Mouse (Mus musculus): Measurements from ENCODE around the gene Camk1d. TPM values are rescaled to one million over a fixed set of nuclear protein-coding genes. Genes with fewer than 3 reads are reported as not detected.
A peak's percentile ranks its signal among the peaks of the same experiment; 100 is the strongest.

Camk1d gene
- total and polyA plus RNA-seq, 3 experiments, result 4.6 to 12.4 (median 4.8) TPM

DNA sequence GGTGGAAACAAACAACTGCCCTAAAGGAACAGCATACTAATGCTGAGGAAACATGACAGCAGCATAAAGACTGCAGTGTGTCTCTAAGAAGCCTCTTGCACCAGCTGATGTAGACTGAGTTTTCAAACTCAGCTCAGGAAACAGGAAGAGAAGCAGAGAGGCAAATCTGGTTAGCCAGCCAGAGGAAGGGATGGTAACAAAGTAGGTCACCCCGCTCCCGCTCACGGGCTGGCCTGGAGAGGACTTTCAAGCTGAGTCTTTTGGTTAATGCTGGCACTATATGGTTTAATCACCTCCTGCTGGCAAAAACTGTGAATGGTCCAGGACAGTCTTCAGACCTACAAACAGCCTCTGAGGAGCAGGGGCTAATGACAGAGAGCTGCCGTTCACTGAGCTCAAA lies 7.7 kb downstream of the Camk1d start:
- H3K27ac ChIP-seq (ENCODE audit: insufficient read depth, low read depth), result no peak overlapping the region

GRCm38 (mm10) chr2:5702370-5702769 lies 11.9 kb downstream of the Camk1d start:
- in situ Hi-C loops (cut with MboI; ENCODE audit: low pct_ligation_motif_present, low pct_unique_long_range_greater_than_20kb, low sequenced_read_pairs), result no loop called here
- Histone ChIP-seq H3K36me3 (replicated peaks in 1 of 2; ENCODE audit: control insufficient read depth in 1 of 2, insufficient read depth in 1 of 2, low read length in 1 of 2) (peaks cover 0 to 35% of the 10 kb centered on the region in 2 experiments), H3K79me2 (replicated peaks; ENCODE audit: control insufficient read depth, extremely low read depth, insufficient read depth, poor library complexity, severe bottlenecking) (peaks cover 11% of the 10 kb centered on the region), H3K27ac (ENCODE audit: insufficient read depth, low read depth) (no peak overlapping the region), H3K27me3 (replicated peaks) (no peaks in the 10 kb centered on the region), H3K4me3 (replicated peaks in 1 of 3; ENCODE audit: low read depth in 2 of 3, low read length in 2 of 3, poor library complexity in 1 of 3) (no peak overlapping the region), H3K9me3 (replicated peaks; ENCODE audit: low read length) (no peaks in the 10 kb centered on the region), H3K9ac (ENCODE audit: insufficient read depth, low read depth) (no peak overlapping the region), H3K4me2 (ENCODE audit: insufficient read depth, low read depth, poor library complexity, severe bottlenecking) (no peak overlapping the region), H3K4me1 (ENCODE audit: control insufficient read depth in 1 of 2, insufficient read depth in 2 of 2) (peaks cover 0 to 36% of the 10 kb centered on the region in 2 experiments; a peak in 2 of 4 replicates)
- no peak for TF ChIP-seq IRF4 (IDR thresholded peaks at IDR 0.05; ENCODE audit: low read depth, low read length)
- TF ChIP-seq ZKSCAN1 (IDR thresholded peaks at IDR 0.05; ENCODE audit: borderline replicate concordance, low read depth, low read length), result no peak
- TF ChIP-seq TCF12 (IDR thresholded peaks at IDR 0.05; ENCODE audit: low read depth, low read length), result no peak
- TF ChIP-seq ZNF384 (IDR thresholded peaks at IDR 0.05; ENCODE audit: low read depth, low read length), result no peak
- DNase-seq (ENCODE audit: extremely low read depth), result no peak
- dilution Hi-C loops (cut with MboI; ENCODE audit: extremely low pct_ligation_motif_present, extremely low pct_unique_long_range_greater_than_20kb, low sequenced_read_pairs), result no loop called here

More for the DNA sequence above, 7.7 kb downstream of the Camk1d start:
- Histone ChIP-seq H3K27me3 (replicated peaks) (no peaks in the 10 kb centered on the region), H3K9ac (ENCODE audit: insufficient read depth, low read depth) (no peak overlapping the region), H3K4me1 (ENCODE audit: control insufficient read depth in 1 of 2, insufficient read depth in 2 of 2) (peaks cover 4 to 75% of the 10 kb centered on the region in 2 experiments), H3K36me3 (replicated peaks in 1 of 2; ENCODE audit: control insufficient read depth in 1 of 2, insufficient read depth in 1 of 2, low read length in 1 of 2) (peaks cover 0 to 19% of the 10 kb centered on the region in 2 experiments), H3K79me2 (replicated peaks; ENCODE audit: control insufficient read depth, extremely low read depth, insufficient read depth, poor library complexity, severe bottlenecking) (peaks cover 23% of the 10 kb centered on the region), H3K4me2 (ENCODE audit: insufficient read depth, low read depth, poor library complexity, severe bottlenecking) (no peak overlapping the region), H3K4me3 (replicated peaks in 1 of 3; ENCODE audit: low read depth in 2 of 3, low read length in 2 of 3, poor library complexity in 1 of 3) (no peak overlapping the region), H3K9me3 (replicated peaks; ENCODE audit: low read length) (no peaks in the 10 kb centered on the region)
- no peak for TF ChIP-seq ELF1 (IDR thresholded peaks at IDR 0.05; ENCODE audit: low read depth, low read length)
- peak; percentile 5; the same call in 1 of the 2 replicates for TF ChIP-seq SMC3 (IDR thresholded peaks at IDR 0.05; ENCODE audit: low read depth, low read length)
- no peak for TF ChIP-seq EP300 (IDR thresholded peaks at IDR 0.05; ENCODE audit: low read length)
- TF ChIP-seq ZNF384 (IDR thresholded peaks at IDR 0.05; ENCODE audit: low read depth, low read length), result no peak
- TF ChIP-seq CTCF (conservative IDR thresholded peaks at IDR 0.05 in 1 of 2, IDR thresholded peaks at IDR 0.05 in 1 of 2; ENCODE audit: low read depth in 2 of 2, low read length in 2 of 2), result peak in 1 of 2 experiments; percentile 11; a peak in 1 of 4 replicates
- no peak for TF ChIP-seq MAFK (IDR thresholded peaks at IDR 0.05; ENCODE audit: insufficient replicate concordance, low read length)
- TF ChIP-seq RAD21 (IDR thresholded peaks at IDR 0.05; ENCODE audit: low read depth, low read length), result peak; percentile 20
- no peak for TF ChIP-seq RCOR1 (conservative IDR thresholded peaks at IDR 0.05; ENCODE audit: low read depth, low read length)
- TF ChIP-seq USF2 (conservative IDR thresholded peaks at IDR 0.05; ENCODE audit: low read depth, low read length), result no peak
- no peak for TF ChIP-seq PAX5 (IDR thresholded peaks at IDR 0.05; ENCODE audit: low read length)
- no peak for TF ChIP-seq USF1 (IDR thresholded peaks at IDR 0.05; ENCODE audit: low read depth, low read length)
- DNase-seq (ENCODE audit: extremely low read depth), result no peak
- dilution Hi-C loops (cut with MboI; ENCODE audit: extremely low pct_ligation_motif_present, extremely low pct_unique_long_range_greater_than_20kb, low sequenced_read_pairs) (no loop called here), in situ Hi-C loops (cut with MboI; ENCODE audit: low pct_ligation_motif_present, low pct_unique_long_range_greater_than_20kb, low sequenced_read_pairs) (no loop called here)

DNA sequence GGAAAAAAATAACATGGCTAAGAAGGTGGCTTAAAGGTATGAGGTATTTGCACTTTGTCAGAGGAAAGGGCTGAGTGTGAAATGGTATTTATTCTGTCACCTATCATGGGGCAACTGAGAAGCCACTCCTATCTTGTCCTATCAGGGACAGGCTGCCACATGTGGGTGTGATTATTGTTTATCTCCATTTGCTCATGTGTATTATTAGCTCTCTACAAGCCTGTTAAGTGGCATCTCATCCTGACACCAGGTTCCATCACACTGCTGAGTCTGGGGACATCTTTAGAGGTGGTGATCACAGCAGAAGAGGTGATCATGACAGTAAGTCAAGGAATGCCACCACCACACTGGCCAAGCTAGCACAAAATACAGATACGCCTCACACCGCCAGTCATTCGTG lies 13.4 kb downstream of the Camk1d start:
- no peak for DNase-seq (ENCODE audit: extremely low read depth)
- in situ Hi-C loops (cut with MboI; ENCODE audit: low pct_ligation_motif_present, low pct_unique_long_range_greater_than_20kb, low sequenced_read_pairs), result no loop called here
- H3K27ac ChIP-seq (ENCODE audit: insufficient read depth, low read depth), result no peak overlapping the region
- peaks cover 11% of the 10 kb centered on the region for H3K79me2 ChIP-seq (replicated peaks; ENCODE audit: control insufficient read depth, extremely low read depth, insufficient read depth, poor library complexity, severe bottlenecking)
- H3K9me3 ChIP-seq (replicated peaks; ENCODE audit: low read length), result no peaks in the 10 kb centered on the region
- H3K36me3 ChIP-seq (replicated peaks in 1 of 2; ENCODE audit: control insufficient read depth in 1 of 2, insufficient read depth in 1 of 2, low read length in 1 of 2), result peaks cover 0 to 40% of the 10 kb centered on the region in 2 experiments
- no peak overlapping the region for H3K4me3 ChIP-seq (replicated peaks in 1 of 3; ENCODE audit: low read depth in 2 of 3, low read length in 2 of 3, poor library complexity in 1 of 3)
- H3K4me2 ChIP-seq (ENCODE audit: insufficient read depth, low read depth, poor library complexity, severe bottlenecking), result no peak overlapping the region
- no peaks in the 10 kb centered on the region for H3K27me3 ChIP-seq (replicated peaks)
- dilution Hi-C loops (cut with MboI; ENCODE audit: extremely low pct_ligation_motif_present, extremely low pct_unique_long_range_greater_than_20kb, low sequenced_read_pairs), result no loop called here
- TF ChIP-seq ZMIZ1 (IDR thresholded peaks at IDR 0.05; ENCODE audit: low read depth, low read length) (no peak), JUND (conservative IDR thresholded peaks at IDR 0.05; ENCODE audit: low read depth, low read length) (no peak), MAFK (IDR thresholded peaks at IDR 0.05; ENCODE audit: insufficient replicate concordance, low read length) (no peak), GABPA (IDR thresholded peaks at IDR 0.05; ENCODE audit: insufficient replicate concordance, low read depth, low read length) (no peak), JUN (IDR thresholded peaks at IDR 0.05; ENCODE audit: insufficient read depth, low read depth, low read length) (no peak), MEF2A (IDR thresholded peaks at IDR 0.05; ENCODE audit: borderline replicate concordance, low read depth, low read length) (no peak), MAX (IDR thresholded peaks at IDR 0.05; ENCODE audit: low read length) (no peak), TCF12 (IDR thresholded peaks at IDR 0.05; ENCODE audit: low read depth, low read length) (no peak), TBP (conservative IDR thresholded peaks at IDR 0.05; ENCODE audit: low read depth, low read length) (no peak), CTCF (conservative IDR thresholded peaks at IDR 0.05 in 1 of 2, IDR thresholded peaks at IDR 0.05 in 1 of 2; ENCODE audit: low read depth in 2 of 2, low read length in 2 of 2) (no peak), ZC3H11A (IDR thresholded peaks at IDR 0.05; ENCODE audit: low read depth, low read length) (no peak), ZNF384 (IDR thresholded peaks at IDR 0.05; ENCODE audit: low read depth, low read length) (no peak), BHLHE40 (IDR thresholded peaks at IDR 0.05; ENCODE audit: low read depth, low read length) (no peak)
- H3K4me1 ChIP-seq (ENCODE audit: control insufficient read depth in 1 of 2, insufficient read depth in 2 of 2), result peaks cover 0 to 24% of the 10 kb centered on the region in 2 experiments; a peak in 2 of 4 replicates
- H3K9ac ChIP-seq (ENCODE audit: insufficient read depth, low read depth), result no peak overlapping the region
